8 mouse cellular contexts compared by ENCODE assay signal in genomic region chrX:106219171-106220032, GRCm38 (mm10). TPM values are rescaled to one million over a fixed set of nuclear protein-coding genes. Genes with fewer than 3 reads are reported as not detected.
DNase-seq lines count a peak whose midpoint lies in the region; ATAC-seq and TF ChIP-seq lines count a peak whose summit lies in the region.

No protein-coding gene starts in this region.

- no peaks in the 10 kb centered on the region; the same call in 1 of the 2 replicates for H3K9me3 ChIP-seq in hindbrain, embryonic 11.5 days (ENCODE audit: control insufficient read depth, low read length)
- no peaks in the 10 kb centered on the region for H3K9me3 ChIP-seq in lung, postnatal 0 days (ENCODE audit: low read length)

- no peaks in the 10 kb centered on the region for H3K36me3 ChIP-seq in hindbrain, embryonic 11.5 days (ENCODE audit: control insufficient read depth, insufficient read depth, low read length)
- H3K36me3 ChIP-seq in lung, postnatal 0 days (ENCODE audit: insufficient read depth, low read length), result no peaks in the 10 kb centered on the region

- peak overlapping the region; percentile 39 for H3K4me2 ChIP-seq in hindbrain, embryonic 11.5 days (replicated peaks; ENCODE audit: low read depth, low read length)
- peak overlapping the region; percentile 61 for H3K4me2 ChIP-seq in lung, postnatal 0 days (replicated peaks; ENCODE audit: low read depth, low read length)

- peak; percentile 36 for TF ChIP-seq CTCF in lung, postnatal 0 days (IDR thresholded peaks at IDR 0.05)

- no peaks in the 10 kb centered on the region for H3K4me1 ChIP-seq in hindbrain, embryonic 11.5 days (replicated peaks; ENCODE audit: control insufficient read depth, insufficient read depth, low read length)
- no peaks in the 10 kb centered on the region for H3K4me1 ChIP-seq in lung, postnatal 0 days (ENCODE audit: insufficient read depth, low read depth, low read length)

- H3K9ac ChIP-seq in hindbrain, embryonic 11.5 days (ENCODE audit: low read depth, low read length), result peak overlapping the region; percentile 59
- H3K9ac ChIP-seq in lung, postnatal 0 days (replicated peaks; ENCODE audit: low read depth), result peak overlapping the region; percentile 58

- peak; percentile 95 for ATAC-seq in hindbrain, embryonic 11.5 days (ENCODE audit: low FRiP score)
- peak; percentile 97 for ATAC-seq in lung, postnatal 0 days

- peak; percentile 75 for DNase-seq in Muller cell, postnatal 12 days (ENCODE audit: inconsistent ontology term)
- DNase-seq in cerebellum, adult 9-10 months, result peak; percentile 81
- peak; percentile 42 to 78 for DNase-seq in frontal cortex, adult 2 months (ENCODE audit: extremely low spot score in 1 of 2, low spot score in 1 of 2)
- DNase-seq in hindbrain, embryonic 11.5 days (ENCODE audit: low spot score), result peak; percentile 72
- DNase-seq in layer of hippocampus, postnatal 10 days (ENCODE audit: low spot score in 2 of 2), result peak; percentile 66 to 71
- peak; percentile 79 for DNase-seq in lung, postnatal 0 days (ENCODE audit: low spot score)
- peak; percentile 38 for DNase-seq in ovary, postnatal 14 days (ENCODE audit: low spot score)
- peak; percentile 58 to 59 for DNase-seq in thymus, postnatal 10 days (ENCODE audit: low spot score in 2 of 2)

- no peaks in the 10 kb centered on the region for H3K27me3 ChIP-seq in hindbrain, embryonic 11.5 days (ENCODE audit: control insufficient read depth, insufficient read depth, low read length)
- H3K27me3 ChIP-seq in lung, postnatal 0 days (replicated peaks; ENCODE audit: insufficient read depth, low read length), result no peaks in the 10 kb centered on the region

- peak overlapping the region; percentile 65 for H3K27ac ChIP-seq in hindbrain, embryonic 11.5 days (ENCODE audit: low read depth, low read length)
- peak overlapping the region; percentile 60 for H3K27ac ChIP-seq in lung, postnatal 0 days (ENCODE audit: low read length)

- no peak for TF ChIP-seq EP300 in lung, postnatal 0 days (IDR thresholded peaks at IDR 0.05)

- WGBS in hindbrain, embryonic 11.5 days, result 15% methylated on average over 42 of the region's 60 CpGs
- WGBS in lung, postnatal 0 days, result 19% methylated on average over 46 of the region's 60 CpGs

- peak overlapping the region; percentile 53 for H3K4me3 ChIP-seq in hindbrain, embryonic 11.5 days (ENCODE audit: low read depth, low read length)
- H3K4me3 ChIP-seq in lung, postnatal 0 days (ENCODE audit: low read depth, low read length), result peak overlapping the region; percentile 55

RNA-seq across cellular contexts. Expression of gene Taf9b, which starts 1.6 kb away (rescaled TPM):
- 24.4 and 24.9 TPM in 2 replicates for polyA plus RNA-seq in frontal cortex, adult 2 months (2012; rRNA removed)
- polyA plus RNA-seq in hindbrain, embryonic 11.5 days (2014; fragmentation: Nextera tagmentation; extraction: Ambion mirVana), result 13.9 and 18.6 TPM in 2 replicates
- 10 to 100 TPM; 30.0 to 31.4 TPM for total RNA-seq in layer of hippocampus, postnatal 10 days (2021)
- 14.1 and 16.0 TPM in 2 replicates for polyA plus RNA-seq in lung, postnatal 0 days (2015; fragmentation: Nextera tagmentation; extraction: Ambion mirVana)

RNA-seq across cellular contexts. Expression of gene Pgk1, which starts 32.5 kb away (rescaled TPM):
- polyA plus RNA-seq in frontal cortex, adult 2 months (2012; rRNA removed), result 437 and 488 TPM in 2 replicates
- 413 and 443 TPM in 2 replicates for polyA plus RNA-seq in hindbrain, embryonic 11.5 days (2014; fragmentation: Nextera tagmentation; extraction: Ambion mirVana)
- total RNA-seq in layer of hippocampus, postnatal 10 days (2021), result 100 to 1,000 TPM; 310 to 357 TPM
- 79.2 and 84.6 TPM in 2 replicates for polyA plus RNA-seq in lung, postnatal 0 days (2015; fragmentation: Nextera tagmentation; extraction: Ambion mirVana)

RNA-seq across cellular contexts. Expression of gene Fnd3c2, which starts 35.8 kb away (rescaled TPM):
- polyA plus RNA-seq in frontal cortex, adult 2 months (2012; rRNA removed), result 0.04 and 0.21 TPM in 2 replicates
- not detected in 2 replicates for polyA plus RNA-seq in hindbrain, embryonic 11.5 days (2014; fragmentation: Nextera tagmentation; extraction: Ambion mirVana)
- not detected for total RNA-seq in layer of hippocampus, postnatal 10 days (2021)
- not detected in 2 replicates for polyA plus RNA-seq in lung, postnatal 0 days (2015; fragmentation: Nextera tagmentation; extraction: Ambion mirVana)

Comparison
In these comparisons a context has a peak if more than half of its experiments do, and no peak if none do; other contexts are left out.
1. Peak in every context shown above with its lines: DNase-seq, ATAC-seq, H3K4me3 ChIP-seq and H3K27ac ChIP-seq.